Mouse (Mus musculus) testis, adult 2 months (tissue): ENCODE results near the gene Zbtb42.

Experiments
- CTCF ChIP-seq: fragments of 200-500 bp; IDR thresholded peaks from 2 replicates; pipeline ENCODE4 v1.5.1; 2012; ENCODE audit warnings: low read depth, mild to moderate bottlenecking, inconsistent platforms, low read length, moderate library complexity; ENCODE audit not compliant: control insufficient read depth, insufficient read depth, insufficient replicate concordance
- POLR2A ChIP-seq: fragments of 200-500 bp; IDR thresholded peaks from 2 replicates; pipeline ENCODE4 v1.6.1; 2012; ENCODE audit warnings: low read depth, mild to moderate bottlenecking, inconsistent platforms, low read length, moderate library complexity; ENCODE audit not compliant: control insufficient read depth

DNA sequence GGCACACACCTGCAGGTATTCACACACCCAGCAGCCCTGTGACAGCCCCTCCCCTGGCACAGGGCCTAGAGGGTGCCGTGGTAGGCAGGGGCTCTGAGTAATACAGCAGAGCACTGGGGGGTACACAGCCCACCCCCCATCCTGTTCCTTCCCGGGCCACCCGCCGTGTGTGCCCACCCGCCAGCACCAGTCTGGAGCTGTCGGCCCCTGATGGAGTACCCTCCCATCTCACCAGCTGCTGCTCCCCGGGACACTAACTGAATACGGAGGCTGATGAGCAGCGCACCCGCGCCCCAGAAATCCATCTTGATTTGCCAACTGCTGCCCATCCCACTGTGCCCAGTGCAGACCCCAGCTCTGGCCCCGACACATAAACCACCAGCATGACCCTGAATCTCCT, 14.9 kb upstream of the Zbtb42 start:
- no peak for TF ChIP-seq CTCF
- TF ChIP-seq POLR2A, result no peak
